ENCODE assay signal across 22 mouse cellular contexts in the genomic region with DNA sequence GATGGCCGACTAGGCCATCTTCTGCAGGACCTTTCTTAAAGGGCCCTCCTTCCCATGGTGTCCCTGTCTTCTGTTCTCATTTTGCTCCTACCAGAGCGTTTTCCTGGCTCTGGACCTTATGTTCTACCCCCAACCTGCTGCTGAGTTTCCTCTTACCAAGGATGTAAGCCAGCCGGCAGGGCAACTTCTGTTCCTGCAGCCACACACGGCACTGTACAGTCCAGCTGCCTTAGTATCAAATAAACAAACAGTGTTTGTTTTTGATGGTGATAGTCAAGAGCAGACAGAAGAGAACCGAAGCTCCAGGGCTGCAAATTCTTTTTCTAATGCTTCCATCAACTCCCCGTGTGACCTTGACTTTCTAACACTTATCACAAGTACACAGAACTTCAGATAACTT. TPM values are rescaled to one million over a fixed set of nuclear protein-coding genes. Genes with fewer than 3 reads are reported as not detected.
DNase-seq lines count a peak whose midpoint lies in the region; ATAC-seq and TF ChIP-seq lines count a peak whose summit lies in the region.
"Had no signal": no experiment of that assay in that cellular context is flagged by ENCODE, and none has a peak within 500 bp of the region (broad histone marks: within the 10 kb centered on the region; RNA-seq: fewer than 3 reads in every experiment).

No protein-coding gene starts in this region.

- 0 out of 2 replicates have a peak overlapping the region, but pooled peaks have one; percentile 47 for H3K27ac ChIP-seq in heart, embryonic 15.5 days
- H3K27ac ChIP-seq in midbrain, embryonic 11.5 days (ENCODE audit: low read depth, low read length) = no peak overlapping the region
- H3K27ac ChIP-seq in midbrain, embryonic 10.5 days (replicated peaks) = no peak overlapping the region
- H3K27ac ChIP-seq in stomach, postnatal 0 days (replicated peaks) = no peak overlapping the region
- H3K27ac ChIP-seq: embryonic facial prominence, embryonic 15.5 days; hindbrain, embryonic 12.5 days; layer of hippocampus, adult 2 months; liver, embryonic 12.5 days; midbrain, embryonic 15.5 days; neural tube, embryonic 12.5 days had no signal

- TF ChIP-seq EP300 in stomach, postnatal 0 days (optimal IDR thresholded peaks at IDR 0.05) = no peak

- no peak overlapping the region for H3K4me3 ChIP-seq in heart, embryonic 15.5 days
- no peak overlapping the region for H3K4me3 ChIP-seq in midbrain, embryonic 11.5 days (ENCODE audit: low read depth, low read length)
- H3K4me3 ChIP-seq in midbrain, embryonic 10.5 days = no peak overlapping the region
- no peak overlapping the region for H3K4me3 ChIP-seq in stomach, postnatal 0 days (ENCODE audit: low read depth, low read length)
- H3K4me3 ChIP-seq: embryonic facial prominence, embryonic 15.5 days; hindbrain, embryonic 12.5 days; layer of hippocampus, adult 2 months; liver, embryonic 12.5 days; megakaryocyte, embryonic 14.5 days; midbrain, embryonic 15.5 days; neural tube, embryonic 12.5 days had no signal

- no peak for DNase-seq in heart, postnatal 25 days (ENCODE audit: low spot score)
- DNase-seq in midbrain, embryonic 11.5 days (ENCODE audit: low spot score, missing footprints) = peak; percentile 75
- no peak for DNase-seq in midbrain, embryonic 10.5 days (ENCODE audit: low spot score)
- peak; percentile 6 for DNase-seq in heart, postnatal 4 days
- DNase-seq in stomach, postnatal 0 days (ENCODE audit: low spot score) = peak; percentile 44
- DNase-seq in thymus, postnatal 14 days = no peak
- DNase-seq: adrenal gland, postnatal 25 days; cerebellum, adult 9-11 months; layer of hippocampus, postnatal 36 days; lung, adult 18-20 months; right cerebral cortex, postnatal 14 days; thymus, postnatal 36 days had no signal

- no peaks in the 10 kb centered on the region for H3K27me3 ChIP-seq in heart, embryonic 15.5 days
- H3K27me3 ChIP-seq in midbrain, embryonic 11.5 days (ENCODE audit: control insufficient read depth, insufficient read depth, low read length) = no peaks in the 10 kb centered on the region
- H3K27me3 ChIP-seq in midbrain, embryonic 10.5 days (ENCODE audit: low read depth, poor library complexity, severe bottlenecking) = no peaks in the 10 kb centered on the region; the same call in 1 of the 2 replicates
- no peaks in the 10 kb centered on the region for H3K27me3 ChIP-seq in stomach, postnatal 0 days (ENCODE audit: control insufficient read depth, insufficient read depth, low read length)
- H3K27me3 ChIP-seq: embryonic facial prominence, embryonic 15.5 days; midbrain, embryonic 15.5 days; neural tube, embryonic 12.5 days had no signal

- peak overlapping the region; percentile 32; the same call in 1 of the 2 replicates for H3K4me2 ChIP-seq in heart, embryonic 15.5 days
- H3K4me2 ChIP-seq in midbrain, embryonic 11.5 days = no peak overlapping the region
- no peak overlapping the region for H3K4me2 ChIP-seq in stomach, postnatal 0 days (replicated peaks; ENCODE audit: low read depth)
- H3K4me2 ChIP-seq: embryonic facial prominence, embryonic 15.5 days; hindbrain, embryonic 12.5 days; liver, embryonic 12.5 days; midbrain, embryonic 15.5 days; neural tube, embryonic 12.5 days had no signal

- H3K9me3 ChIP-seq in heart, embryonic 15.5 days (replicated peaks) = no peaks in the 10 kb centered on the region
- H3K9me3 ChIP-seq in midbrain, embryonic 11.5 days (ENCODE audit: control insufficient read depth, low read length) = no peaks in the 10 kb centered on the region
- H3K9me3 ChIP-seq in midbrain, embryonic 10.5 days (replicated peaks) = no peaks in the 10 kb centered on the region
- H3K9me3 ChIP-seq in stomach, postnatal 0 days (ENCODE audit: control insufficient read depth, low read length) = no peaks in the 10 kb centered on the region
- H3K9me3 ChIP-seq: embryonic facial prominence, embryonic 15.5 days; hindbrain, embryonic 12.5 days; liver, embryonic 12.5 days; megakaryocyte, embryonic 14.5 days; midbrain, embryonic 15.5 days; neural tube, embryonic 12.5 days had no signal

- no peak overlapping the region for H3K9ac ChIP-seq in heart, embryonic 15.5 days
- no peak overlapping the region for H3K9ac ChIP-seq in midbrain, embryonic 11.5 days (ENCODE audit: low read length)
- no peak overlapping the region for H3K9ac ChIP-seq in stomach, postnatal 0 days (ENCODE audit: low read length)
- H3K9ac ChIP-seq: embryonic facial prominence, embryonic 15.5 days; hindbrain, embryonic 12.5 days; liver, embryonic 12.5 days; midbrain, embryonic 15.5 days; neural tube, embryonic 12.5 days had no signal

- H3K4me1 ChIP-seq in heart, embryonic 15.5 days (replicated peaks) = peaks cover 13% of the 10 kb centered on the region
- H3K4me1 ChIP-seq in midbrain, embryonic 11.5 days (ENCODE audit: control insufficient read depth, insufficient read depth, low read length) = no peaks in the 10 kb centered on the region
- peaks cover 18% of the 10 kb centered on the region for H3K4me1 ChIP-seq in midbrain, embryonic 10.5 days
- H3K4me1 ChIP-seq in stomach, postnatal 0 days (replicated peaks; ENCODE audit: control insufficient read depth, insufficient read depth) = no peaks in the 10 kb centered on the region
- H3K4me1 ChIP-seq: embryonic facial prominence, embryonic 15.5 days; hindbrain, embryonic 12.5 days; midbrain, embryonic 15.5 days; neural tube, embryonic 12.5 days had no signal

- WGBS in heart, embryonic 15.5 days = 12% methylated on average over 6 of the region's 6 CpGs
- WGBS in midbrain, embryonic 11.5 days = 53% methylated on average over 6 of the region's 6 CpGs
- WGBS in midbrain, embryonic 10.5 days = 58% methylated on average over 6 of the region's 6 CpGs
- WGBS in stomach, postnatal 0 days = 14% methylated on average over 6 of the region's 6 CpGs

- TF ChIP-seq CTCF in stomach, postnatal 0 days (IDR thresholded peaks at IDR 0.05; ENCODE audit: low read depth) = no peak

- intact Hi-C loops in heart, postnatal 25 days (cut with DNase I) = no loop called here

- H3K36me3 ChIP-seq in heart, embryonic 15.5 days = no peaks in the 10 kb centered on the region
- H3K36me3 ChIP-seq in midbrain, embryonic 11.5 days (ENCODE audit: control insufficient read depth, insufficient read depth, low read length) = no peaks in the 10 kb centered on the region
- H3K36me3 ChIP-seq in midbrain, embryonic 10.5 days = no peaks in the 10 kb centered on the region
- H3K36me3 ChIP-seq in stomach, postnatal 0 days (ENCODE audit: control insufficient read depth, insufficient read depth, low read length) = no peaks in the 10 kb centered on the region
- H3K36me3 ChIP-seq: embryonic facial prominence, embryonic 15.5 days; hindbrain, embryonic 12.5 days; liver, embryonic 12.5 days; midbrain, embryonic 15.5 days; neural tube, embryonic 12.5 days had no signal

- ATAC-seq in heart, embryonic 15.5 days (replicated peaks; ENCODE audit: insufficient number of reproducible peaks, insufficient read depth, low FRiP score, low read depth) = no peak
- ATAC-seq in midbrain, embryonic 11.5 days (ENCODE audit: low FRiP score) = no peak
- no peak for ATAC-seq in stomach, postnatal 0 days (ENCODE audit: low FRiP score, low TSS enrichment)
- ATAC-seq: forebrain, embryonic 14.5 days; liver, embryonic 12.5 days; midbrain, embryonic 15.5 days had no signal

RNA-seq across cellular contexts. Expression of a gene that starts 35.6 kb away (rescaled TPM):
- polyA plus RNA-seq in heart, embryonic 15.5 days (2015; fragmentation: Nextera tagmentation; extraction: Ambion mirVana) = 9.3 and 14.8 TPM in 2 replicates
- 1 to 10 TPM; 3.6 to 3.9 TPM for total RNA-seq in heart, postnatal 25 days (2021)
- 19.6 and 20.4 TPM in 2 replicates for polyA plus RNA-seq in midbrain, embryonic 11.5 days (2014; fragmentation: Nextera tagmentation; extraction: Ambion mirVana)
- 21.0 and 23.8 TPM in 2 replicates for polyA plus RNA-seq in midbrain, embryonic 10.5 days (2016; fragmentation: Nextera tagmentation; extraction: Ambion mirVana)
- 10 to 100 TPM; 14.5 to 18.4 TPM for total RNA-seq in heart, postnatal 4 days (2021)
- 15.9 and 18.5 TPM in 2 replicates for polyA plus RNA-seq in stomach, postnatal 0 days (2015; fragmentation: Nextera tagmentation; extraction: Ambion mirVana)
- polyA plus RNA-seq: C2C12 had no signal

Comparison
In these comparisons a context has a peak if more than half of its experiments do, and no peak if none do; other contexts are left out.
1. DNase-seq: peak in midbrain, embryonic 11.5 days (single experiment), heart, postnatal 4 days (single experiment) and stomach, postnatal 0 days (single experiment); none in heart, postnatal 25 days (single experiment), midbrain, embryonic 10.5 days (single experiment) and thymus, postnatal 14 days (single experiment).